Mouse (Mus musculus) embryo, embryonic 10 days (tissue): ENCODE data around the gene Clec4a4.
"Not testable (repeated sequence)": the region's sequence is repeated elsewhere in the genome, so short reads cannot be mapped to it uniquely, and the experiment has no call there.

ENCODE experiments used
- DNase-seq: peaks from one replicate; pipeline ENCODE4 v3.0.0-alpha.2; 2015; ENCODE audit warnings: low spot score

The Clec4a4 gene

DNA sequence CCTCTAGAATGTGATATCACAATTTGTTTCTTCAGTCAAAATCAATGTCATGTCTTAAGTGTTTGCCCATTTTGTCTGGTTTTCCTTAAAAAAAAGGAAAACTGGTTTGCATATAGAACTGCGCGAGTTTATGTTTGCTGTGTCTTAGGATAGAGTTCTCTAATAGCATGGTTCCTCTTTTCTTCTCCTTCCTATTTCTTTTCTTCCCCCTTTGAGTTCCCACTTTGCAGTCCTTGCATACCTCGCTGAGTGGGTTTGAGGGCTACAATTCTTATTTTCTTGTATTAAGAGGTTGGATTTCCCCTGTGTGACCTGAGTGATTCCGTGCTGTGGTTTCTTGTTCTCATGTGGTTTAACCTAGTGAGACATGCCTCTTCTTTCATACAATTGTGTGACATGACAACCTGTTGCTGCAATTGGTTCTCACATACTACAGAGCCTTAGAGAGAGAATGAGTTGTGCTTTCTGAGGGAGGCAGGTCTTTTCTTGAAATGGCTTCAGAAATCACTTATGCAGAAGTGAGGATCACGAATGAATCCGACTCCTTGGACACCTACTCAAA is at the start of gene Clec4a4:
Gene Clec4a4, plus strand, starts transcription at position 492 of the 562 bp plus-strand sequence.
- DNase-seq, result no peak

DNA sequence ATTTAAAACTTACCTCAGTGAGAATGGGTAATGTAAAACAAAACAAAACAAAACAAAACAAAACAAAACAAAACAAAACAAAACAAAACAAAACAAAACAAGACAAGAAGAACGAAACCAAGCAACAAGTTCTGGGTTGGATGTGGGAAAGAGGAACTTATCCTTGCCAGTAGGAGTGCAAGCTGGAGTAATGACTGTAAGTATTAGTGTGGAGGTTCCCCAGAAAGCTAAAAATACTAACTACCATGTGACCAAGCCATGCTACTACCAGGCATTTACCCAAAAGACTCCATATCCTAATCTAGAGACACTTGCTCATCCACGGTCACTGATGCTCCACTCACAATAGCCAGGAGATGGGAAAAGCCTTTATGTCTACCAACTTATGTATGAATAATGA is 43.4 kb upstream of the Clec4a4 start:
- no peak for DNase-seq

DNA sequence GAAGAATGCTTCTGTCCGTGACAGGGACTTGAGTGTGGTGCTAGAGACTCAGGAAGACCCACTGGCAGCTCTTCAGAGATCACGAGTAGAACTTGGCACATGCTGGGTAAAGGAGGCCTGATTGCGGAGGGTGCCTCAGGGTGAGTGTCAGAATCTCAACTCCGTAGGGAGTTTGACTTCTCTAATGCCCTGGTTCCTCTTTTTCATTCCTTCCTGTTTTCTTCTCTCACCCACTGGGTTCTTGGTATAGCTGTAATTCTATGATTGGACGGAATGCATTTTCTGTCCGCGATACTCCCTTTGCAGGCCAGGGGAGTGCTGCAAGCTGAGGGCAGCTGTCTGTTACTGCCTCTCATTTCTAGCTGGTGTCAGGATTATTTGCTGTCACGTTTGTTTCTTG is 37.8 kb upstream of the Clec4a4 start, which contains the start of gene Clec4a3:
Gene Clec4a3, plus strand, starts transcription at position 115 of the 400 bp plus-strand sequence.
- DNase-seq, result no peak

DNA sequence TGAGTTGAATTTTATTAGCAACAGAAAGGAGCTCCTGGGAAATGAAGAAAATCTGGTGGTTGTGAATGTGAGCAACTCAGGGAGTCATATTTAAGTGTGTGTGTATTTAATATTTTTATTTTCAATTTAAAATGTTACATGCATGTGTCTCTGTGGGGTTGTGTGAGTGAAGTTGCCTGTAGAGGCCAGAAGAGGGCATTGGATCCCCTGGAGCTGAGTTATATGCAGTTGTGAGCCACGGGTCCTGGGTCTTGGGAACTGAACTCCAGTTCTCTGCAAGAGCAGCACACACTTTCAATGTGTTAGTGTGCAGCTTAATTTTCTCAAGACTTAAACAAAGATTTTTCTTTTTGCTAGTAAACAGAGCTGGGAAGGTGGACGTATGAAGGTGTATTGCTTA is 25.6 kb upstream of the Clec4a4 start:
- no peak for DNase-seq

DNA sequence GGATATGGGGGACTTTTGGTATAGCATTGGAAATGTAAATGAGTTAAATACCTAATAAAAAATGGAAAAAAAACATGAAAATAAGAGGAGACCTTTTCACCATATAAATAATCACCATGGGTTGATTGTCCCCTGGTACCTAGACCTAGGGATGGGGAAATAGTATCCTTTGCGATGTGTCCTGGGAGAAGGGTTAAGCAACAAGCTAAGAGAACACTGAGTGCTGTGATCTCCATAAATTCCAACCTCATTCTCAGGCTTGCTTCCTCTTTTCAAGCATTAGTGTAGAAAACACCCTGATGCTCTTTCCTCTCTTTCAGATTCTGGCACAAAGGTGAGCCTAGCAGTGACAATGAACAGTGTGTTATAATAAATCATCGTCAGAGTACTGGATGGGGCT is 21.1 kb upstream of the Clec4a4 start:
- no peak for DNase-seq

DNA sequence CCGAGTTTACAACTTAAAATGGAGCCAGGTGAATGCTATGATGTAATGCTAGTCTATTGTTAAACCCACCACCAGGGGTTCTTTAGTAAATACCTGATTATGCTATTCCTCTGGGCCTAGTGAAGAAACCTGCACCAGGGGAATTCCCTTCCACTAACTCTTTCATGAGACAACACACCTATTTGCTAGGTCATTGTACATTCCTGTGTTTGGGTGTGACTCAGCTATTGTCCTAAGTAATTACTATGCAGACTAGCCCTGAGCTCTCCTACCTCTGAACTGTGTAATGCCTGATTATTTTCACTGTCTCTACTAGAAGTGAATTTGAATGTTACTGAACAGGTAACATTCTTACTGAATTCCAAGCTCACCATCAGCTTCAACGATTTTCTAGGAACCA is 14.5 kb downstream of the Clec4a4 start:
- not testable (repeated sequence) for DNase-seq

DNA sequence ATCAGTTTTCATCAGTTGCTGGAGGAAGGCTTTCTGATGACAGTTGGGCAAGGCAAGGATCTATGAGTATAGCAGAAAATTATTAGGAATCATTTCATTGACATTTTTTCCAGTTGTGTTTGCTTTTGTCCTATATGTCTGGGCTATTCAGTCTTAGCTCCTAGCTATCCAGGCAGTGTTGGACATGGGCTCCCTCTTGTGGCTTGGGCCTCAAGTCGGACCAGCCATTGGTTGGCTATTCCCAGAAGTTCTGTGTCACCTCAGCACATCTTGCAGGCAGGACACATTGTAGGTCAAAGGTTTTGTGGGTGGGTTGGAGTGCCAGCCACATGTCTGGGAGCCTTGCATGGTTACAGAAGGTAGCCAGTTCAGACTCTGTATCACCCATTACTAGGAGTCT is 15.4 kb downstream of the Clec4a4 start:
- DNase-seq, result no peak

DNA sequence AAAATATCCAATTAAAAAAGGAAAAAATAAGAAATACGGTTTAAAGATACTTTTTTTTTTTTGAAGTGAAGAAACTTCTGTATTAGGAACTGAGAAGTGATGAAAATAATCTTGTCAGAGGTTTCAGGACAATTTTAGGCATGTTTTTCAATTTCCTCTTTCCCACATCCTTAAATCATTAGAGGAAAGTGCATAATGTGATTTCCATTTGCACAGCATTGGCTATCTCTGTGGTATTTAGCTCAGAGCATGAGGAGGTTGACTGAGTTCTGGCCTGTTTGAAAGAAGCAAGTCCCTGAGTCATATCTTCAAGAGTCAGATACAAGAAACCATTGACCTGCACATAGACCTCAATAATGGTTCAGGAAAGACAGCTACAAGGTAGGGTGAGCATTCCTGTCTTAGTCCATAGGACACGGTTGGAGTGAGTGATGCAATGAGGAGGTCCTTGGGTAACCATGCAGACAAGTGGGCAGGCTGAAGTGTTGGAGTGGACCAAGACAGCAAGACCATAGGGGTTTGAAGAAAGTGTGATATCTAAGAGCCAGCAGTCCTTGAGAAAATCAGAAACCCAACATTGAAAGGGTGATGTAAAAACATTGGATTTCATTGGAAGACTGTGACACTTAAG is 59.7 kb downstream of the Clec4a4 start, which contains the start of gene Clec4b1:
Gene Clec4b1, plus strand, starts transcription at position 221 of the 631 bp plus-strand sequence.
- no peak for DNase-seq
